Mouse (Mus musculus): ENCODE measurements at regions not wholly inside any gene's neighbourhood (a gene's known extent, or its start where the extent isn't known, plus 50 kb on each side); places are given as distances from the start of the nearest gene placed in this dataset.
"Not testable (repeated sequence)": the region's sequence is repeated elsewhere in the genome, so short reads cannot be mapped to it uniquely, and the experiment has no call there.

- no peaks in the 10 kb centered on the region for H3K27me3 ChIP-seq (ENCODE audit: control insufficient read depth, insufficient read depth, low read length)
- TF ChIP-seq POLR2A (IDR thresholded peaks at IDR 0.05; ENCODE audit: low read depth, low read length) (no peak), CTCF (IDR thresholded peaks at IDR 0.05; ENCODE audit: extremely low read depth, insufficient read length, insufficient replicate concordance, low read depth, low read length) (peak; percentile 63; the same call in 1 of the 2 replicates)
- H3K4me1 ChIP-seq (ENCODE audit: control insufficient read depth, insufficient read depth, insufficient read length, low read length), result no peaks in the 10 kb centered on the region
- peak overlapping the region; percentile 14; the same call in 1 of the 2 replicates for H3K4me3 ChIP-seq (ENCODE audit: low read depth, low read length)
- 3% methylated on average over 18 of the region's 18 CpGs for WGBS
- no peak overlapping the region for H3K27ac ChIP-seq (ENCODE audit: insufficient read depth, low read depth, low read length)
- no peaks in the 10 kb centered on the region for H3K36me3 ChIP-seq (ENCODE audit: control insufficient read depth, insufficient read depth, low read length)
Measured at GRCm38 (mm10) chr9:88241203-88241995, 85.6 kb upstream of the Nt5e start.

- TF ChIP-seq CTCF (IDR thresholded peaks at IDR 0.05; ENCODE audit: extremely low read depth, insufficient read length, insufficient replicate concordance, low read depth, low read length), result no peak
- H3K27ac ChIP-seq (ENCODE audit: insufficient read depth, low read depth, low read length), result no peak overlapping the region
- H3K27me3 ChIP-seq (ENCODE audit: control insufficient read depth, insufficient read depth, low read length), result no peaks in the 10 kb centered on the region
- no peaks in the 10 kb centered on the region for H3K36me3 ChIP-seq (ENCODE audit: control insufficient read depth, insufficient read depth, low read length)
- no peak overlapping the region for H3K4me3 ChIP-seq (ENCODE audit: low read depth, low read length)
- H3K4me1 ChIP-seq (ENCODE audit: control insufficient read depth, insufficient read depth, insufficient read length, low read length), result no peaks in the 10 kb centered on the region
- 92% methylated on average over 7 of the region's 7 CpGs for WGBS
Measured at GRCm38 (mm10) chr9:88242530-88242929, 84.5 kb upstream of the Nt5e start.

GRCm38 (mm10) chr9:88244492-88244891, 82.5 kb upstream of the Nt5e start:
- no peak overlapping the region for H3K27ac ChIP-seq (ENCODE audit: insufficient read depth, low read depth, low read length)
- H3K27me3 ChIP-seq (ENCODE audit: control insufficient read depth, insufficient read depth, low read length), result no peaks in the 10 kb centered on the region
- TF ChIP-seq CTCF (IDR thresholded peaks at IDR 0.05; ENCODE audit: extremely low read depth, insufficient read length, insufficient replicate concordance, low read depth, low read length), result no peak
- TF ChIP-seq POLR2A (IDR thresholded peaks at IDR 0.05; ENCODE audit: low read depth, low read length), result no peak
- no peaks in the 10 kb centered on the region for H3K36me3 ChIP-seq (ENCODE audit: control insufficient read depth, insufficient read depth, low read length)
- no peaks in the 10 kb centered on the region for H3K4me1 ChIP-seq (ENCODE audit: control insufficient read depth, insufficient read depth, insufficient read length, low read length)
- 47% methylated on average over 3 of the region's 3 CpGs for WGBS
- no peak overlapping the region for H3K4me3 ChIP-seq (ENCODE audit: low read depth, low read length)

- WGBS, result 74% methylated on average over 7 of the region's 7 CpGs
- Histone ChIP-seq H3K27ac (ENCODE audit: insufficient read depth, low read depth, low read length) (no peak overlapping the region), H3K36me3 (ENCODE audit: control insufficient read depth, insufficient read depth, low read length) (no peaks in the 10 kb centered on the region), H3K4me3 (ENCODE audit: low read depth, low read length) (no peak overlapping the region), H3K4me1 (ENCODE audit: control insufficient read depth, insufficient read depth, insufficient read length, low read length) (peaks cover 7% of the 10 kb centered on the region; the same call in 1 of the 2 replicates), H3K27me3 (ENCODE audit: control insufficient read depth, insufficient read depth, low read length) (no peaks in the 10 kb centered on the region)
- TF ChIP-seq POLR2A (IDR thresholded peaks at IDR 0.05; ENCODE audit: low read depth, low read length), result no peak
- no peak for TF ChIP-seq CTCF (IDR thresholded peaks at IDR 0.05; ENCODE audit: extremely low read depth, insufficient read length, insufficient replicate concordance, low read depth, low read length)
Measured at GRCm38 (mm10) chr9:88255948-88256347, 71.0 kb upstream of the Nt5e start.

- WGBS, result 23% methylated on average over 4 of the region's 4 CpGs
- no peak overlapping the region for H3K27ac ChIP-seq (ENCODE audit: insufficient read depth, low read depth, low read length)
- no peak overlapping the region for H3K4me3 ChIP-seq (ENCODE audit: low read depth, low read length)
- H3K27me3 ChIP-seq (ENCODE audit: control insufficient read depth, insufficient read depth, low read length), result no peaks in the 10 kb centered on the region
- H3K36me3 ChIP-seq (ENCODE audit: control insufficient read depth, insufficient read depth, low read length), result no peaks in the 10 kb centered on the region
- TF ChIP-seq CTCF (IDR thresholded peaks at IDR 0.05; ENCODE audit: extremely low read depth, insufficient read length, insufficient replicate concordance, low read depth, low read length), result no peak
- no peak for TF ChIP-seq POLR2A (IDR thresholded peaks at IDR 0.05; ENCODE audit: low read depth, low read length)
- peaks cover 7% of the 10 kb centered on the region; the same call in 1 of the 2 replicates for H3K4me1 ChIP-seq (ENCODE audit: control insufficient read depth, insufficient read depth, insufficient read length, low read length)
Measured at GRCm38 (mm10) chr9:88259627-88260026, 67.4 kb upstream of the Nt5e start.

DNA sequence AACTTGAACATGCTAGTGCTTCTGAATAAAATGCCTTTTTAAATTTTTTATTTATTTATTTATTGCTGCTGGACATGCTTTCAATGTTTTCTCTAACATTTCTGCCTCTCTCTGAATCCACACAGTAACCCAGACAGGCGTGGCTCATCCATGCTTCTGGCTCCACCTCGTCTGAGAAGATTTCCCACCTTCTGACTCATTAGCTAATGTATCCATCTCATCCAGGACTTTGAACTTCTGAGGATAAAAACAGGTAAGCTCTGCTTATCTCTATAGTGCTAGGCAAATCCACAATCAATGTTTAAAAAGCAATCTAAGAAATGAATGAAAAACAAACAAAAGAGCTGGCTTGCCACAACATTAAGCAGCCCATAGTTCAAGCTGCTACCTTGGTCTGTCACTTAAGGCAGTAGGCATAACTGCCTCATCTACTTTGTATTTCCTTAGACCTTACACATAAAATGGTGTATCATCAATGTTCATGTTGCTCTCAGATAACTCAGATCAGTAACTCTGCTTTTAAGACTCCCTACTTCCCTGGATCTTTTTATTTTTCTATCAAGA, 66.8 kb upstream of the Nt5e start:
- Histone ChIP-seq H3K4me3 (ENCODE audit: low read depth, low read length) (no peak overlapping the region), H3K27me3 (ENCODE audit: control insufficient read depth, insufficient read depth, low read length) (no peaks in the 10 kb centered on the region), H3K36me3 (ENCODE audit: control insufficient read depth, insufficient read depth, low read length) (no peaks in the 10 kb centered on the region), H3K27ac (ENCODE audit: insufficient read depth, low read depth, low read length) (no peak overlapping the region), H3K4me1 (ENCODE audit: control insufficient read depth, insufficient read depth, insufficient read length, low read length) (peaks cover 7% of the 10 kb centered on the region; the same call in 1 of the 2 replicates)
- TF ChIP-seq CTCF (IDR thresholded peaks at IDR 0.05; ENCODE audit: extremely low read depth, insufficient read length, insufficient replicate concordance, low read depth, low read length) (no peak), POLR2A (IDR thresholded peaks at IDR 0.05; ENCODE audit: low read depth, low read length) (no peak)
- WGBS, result 20% methylated on average over 2 of the region's 2 CpGs

DNA sequence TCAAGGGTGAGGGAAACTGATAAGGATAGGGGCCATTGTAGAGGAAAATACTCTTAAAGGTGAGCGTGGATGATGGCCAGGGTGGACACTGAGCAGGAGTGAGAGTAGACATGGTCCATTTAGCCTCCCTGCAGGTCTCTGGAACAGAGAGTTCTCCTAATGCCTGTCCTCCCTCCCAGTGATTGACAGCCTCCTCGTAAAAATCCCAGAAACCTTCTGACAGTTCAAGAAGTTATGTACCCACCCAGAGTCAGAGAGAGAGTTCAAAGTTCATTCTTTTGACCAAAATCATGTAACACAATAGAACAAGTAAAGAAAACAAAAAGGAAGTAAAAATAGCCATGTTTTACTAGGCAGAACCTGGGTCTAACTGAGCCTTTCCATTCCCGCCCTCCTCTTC, 64.5 kb upstream of the Nt5e start:
- Histone ChIP-seq H3K36me3 (ENCODE audit: control insufficient read depth, insufficient read depth, low read length) (no peaks in the 10 kb centered on the region), H3K4me3 (ENCODE audit: low read depth, low read length) (no peak overlapping the region), H3K27ac (ENCODE audit: insufficient read depth, low read depth, low read length) (no peak overlapping the region), H3K4me1 (ENCODE audit: control insufficient read depth, insufficient read depth, insufficient read length, low read length) (peaks cover 7% of the 10 kb centered on the region; the same call in 1 of the 2 replicates), H3K27me3 (ENCODE audit: control insufficient read depth, insufficient read depth, low read length) (no peaks in the 10 kb centered on the region)
- whole genome bisulfite sequencing, result 71% methylated on average over 3 of the region's 3 CpGs
- no peak for TF ChIP-seq CTCF (IDR thresholded peaks at IDR 0.05; ENCODE audit: extremely low read depth, insufficient read length, insufficient replicate concordance, low read depth, low read length)
- no peak for TF ChIP-seq POLR2A (IDR thresholded peaks at IDR 0.05; ENCODE audit: low read depth, low read length)

DNA sequence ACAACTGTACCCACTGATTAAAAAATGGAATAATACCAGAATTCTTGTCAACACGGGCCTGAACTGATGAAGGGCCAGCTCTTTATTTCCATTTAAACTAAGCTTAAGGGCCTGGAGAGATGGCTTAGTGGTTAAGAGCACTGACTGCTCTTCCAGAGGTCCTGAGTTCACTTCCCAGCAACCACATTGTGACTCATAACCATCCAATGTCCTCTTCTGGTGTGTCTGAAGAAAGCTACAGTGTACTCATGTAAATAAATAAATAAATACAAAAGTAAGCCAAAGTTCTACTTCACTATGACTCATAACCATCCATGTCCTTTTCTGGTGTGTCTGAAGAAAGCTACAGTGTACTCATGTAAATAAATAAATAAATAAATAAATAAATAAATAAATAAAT, 60.7 kb upstream of the Nt5e start:
- not testable (repeated sequence) for H3K4me1 ChIP-seq (ENCODE audit: control insufficient read depth, insufficient read depth, insufficient read length, low read length); H3K36me3 ChIP-seq (ENCODE audit: control insufficient read depth, insufficient read depth, low read length); H3K4me3 ChIP-seq (ENCODE audit: low read depth, low read length); H3K27ac ChIP-seq (ENCODE audit: insufficient read depth, low read depth, low read length); H3K27me3 ChIP-seq (ENCODE audit: control insufficient read depth, insufficient read depth, low read length)
- 89% methylated on average over 1 of the region's 1 CpGs for WGBS

Data from small intestine, adult 2 months (tissue).